Mouse (Mus musculus): ENCODE results near the gene Vax2. TPM values are rescaled to one million over a fixed set of nuclear protein-coding genes. Genes with fewer than 3 reads are reported as not detected.

Vax2 gene
- total and polyA plus RNA-seq, 2 experiments from 2014 or later: not detected

DNA sequence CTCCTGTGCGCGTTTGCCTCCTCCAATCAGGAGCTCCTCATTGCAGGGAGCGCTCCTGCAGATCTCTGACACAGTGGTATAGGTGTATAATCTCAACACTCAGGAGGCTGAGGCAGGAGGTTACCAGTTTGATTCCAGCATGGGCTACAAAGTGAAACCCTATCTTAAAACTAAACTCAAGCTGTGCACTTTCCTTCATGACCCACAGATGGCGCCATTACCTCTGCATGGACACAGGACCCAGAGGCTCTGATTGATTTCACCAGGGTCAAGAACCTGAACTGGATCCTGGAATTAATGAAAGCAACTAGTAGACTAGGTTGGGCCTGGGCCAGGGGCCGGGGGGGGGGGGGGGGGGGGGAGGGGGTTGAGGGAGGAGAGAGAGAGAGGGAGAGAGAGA is 20.8 kb upstream of the Vax2 start:
- no peak for ATAC-seq (ENCODE audit: insufficient read depth, low read depth)

DNA sequence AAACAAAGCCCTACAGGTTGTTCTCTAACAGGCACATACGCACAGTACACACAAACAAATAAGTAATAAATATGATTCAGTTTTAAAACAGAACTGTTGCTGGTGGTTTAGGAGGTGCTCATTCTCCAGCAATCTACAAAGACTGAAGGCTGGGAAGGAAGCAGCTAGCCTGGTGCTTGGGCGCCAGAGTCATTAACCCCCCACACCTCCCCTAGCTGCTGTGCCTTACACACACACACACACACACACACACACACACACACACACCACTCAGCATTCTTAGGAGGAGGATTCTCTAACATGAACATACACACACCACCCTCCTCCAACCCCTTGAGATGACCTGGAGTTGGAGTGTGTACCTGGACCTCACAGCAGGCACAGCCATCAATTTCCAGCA is 20.1 kb upstream of the Vax2 start:
- Histone ChIP-seq H3K27me3 (ENCODE audit: control insufficient read depth, insufficient read depth, low read length) (peaks cover 75% of the 10 kb centered on the region), H3K9ac (replicated peaks; ENCODE audit: low read depth, low read length) (no peak overlapping the region), H3K4me1 (ENCODE audit: control insufficient read depth, insufficient read depth) (no peaks in the 10 kb centered on the region), H3K9me3 (replicated peaks; ENCODE audit: control insufficient read depth, low read length) (no peaks in the 10 kb centered on the region), H3K27ac (ENCODE audit: low read depth) (no peak overlapping the region), H3K4me3 (ENCODE audit: low read depth, low read length) (no peak overlapping the region), H3K4me2 (ENCODE audit: low read depth, low read length) (no peak overlapping the region), H3K36me3 (replicated peaks; ENCODE audit: control insufficient read depth, insufficient read depth, low read length) (no peaks in the 10 kb centered on the region)
- DNase-seq (ENCODE audit: low spot score): no peak
- 45% methylated on average over 2 of the region's 2 CpGs for WGBS
- ATAC-seq (ENCODE audit: insufficient read depth, low read depth): no peak
- TF ChIP-seq CTCF (IDR thresholded peaks at IDR 0.05; ENCODE audit: low read depth) (no peak), EP300 (IDR thresholded peaks at IDR 0.05; ENCODE audit: low read depth) (no peak)

More for the DNA sequence above, 20.8 kb upstream of the Vax2 start:
- Histone ChIP-seq H3K4me2 (ENCODE audit: low read depth, low read length) (no peak overlapping the region), H3K36me3 (replicated peaks; ENCODE audit: control insufficient read depth, insufficient read depth, low read length) (no peaks in the 10 kb centered on the region), H3K9ac (replicated peaks; ENCODE audit: low read depth, low read length) (no peak overlapping the region), H3K4me3 (ENCODE audit: low read depth, low read length) (no peak overlapping the region), H3K27me3 (ENCODE audit: control insufficient read depth, insufficient read depth, low read length) (peaks cover 71% of the 10 kb centered on the region), H3K9me3 (replicated peaks; ENCODE audit: control insufficient read depth, low read length) (no peaks in the 10 kb centered on the region), H3K4me1 (ENCODE audit: control insufficient read depth, insufficient read depth) (no peaks in the 10 kb centered on the region), H3K27ac (ENCODE audit: low read depth) (no peak overlapping the region)
- TF ChIP-seq EP300 (IDR thresholded peaks at IDR 0.05; ENCODE audit: low read depth) (no peak), CTCF (IDR thresholded peaks at IDR 0.05; ENCODE audit: low read depth) (peak; percentile 75)
- WGBS: 28% methylated on average over 4 of the region's 5 CpGs
- DNase-seq (ENCODE audit: low spot score): peak; percentile 45

GRCm38 (mm10) chr6:83692962-83693361 is 18.1 kb upstream of the Vax2 start:
- no peak for TF ChIP-seq CTCF (IDR thresholded peaks at IDR 0.05; ENCODE audit: low read depth)
- TF ChIP-seq EP300 (IDR thresholded peaks at IDR 0.05; ENCODE audit: low read depth): no peak
- under 1% methylated on average over 12 of the region's 12 CpGs for WGBS

GRCm38 (mm10) chr6:83693835-83694234 is 17.2 kb upstream of the Vax2 start:
- WGBS: 2% methylated on average over 9 of the region's 9 CpGs
- TF ChIP-seq EP300 (IDR thresholded peaks at IDR 0.05; ENCODE audit: low read depth) (no peak), CTCF (IDR thresholded peaks at IDR 0.05; ENCODE audit: low read depth) (peak; percentile 71)
- peaks cover 96% of the 10 kb centered on the region for H3K27me3 ChIP-seq (ENCODE audit: control insufficient read depth, insufficient read depth, low read length)
- DNase-seq (ENCODE audit: low spot score) (peak; percentile 69), ATAC-seq (ENCODE audit: insufficient read depth, low read depth) (no peak)
- H3K9me3 ChIP-seq (replicated peaks; ENCODE audit: control insufficient read depth, low read length): no peaks in the 10 kb centered on the region
- H3K4me3 ChIP-seq (ENCODE audit: low read depth, low read length): no peak overlapping the region
- H3K4me2 ChIP-seq (ENCODE audit: low read depth, low read length): no peak overlapping the region
- no peaks in the 10 kb centered on the region for H3K36me3 ChIP-seq (replicated peaks; ENCODE audit: control insufficient read depth, insufficient read depth, low read length)
- H3K27ac ChIP-seq (ENCODE audit: low read depth): no peak overlapping the region
- no peak overlapping the region for H3K9ac ChIP-seq (replicated peaks; ENCODE audit: low read depth, low read length)
- no peaks in the 10 kb centered on the region for H3K4me1 ChIP-seq (ENCODE audit: control insufficient read depth, insufficient read depth)

More at GRCm38 (mm10) chr6:83692962-83693361, 18.1 kb upstream of the Vax2 start:
- Histone ChIP-seq H3K4me3 (ENCODE audit: low read depth, low read length) (no peak overlapping the region), H3K27ac (ENCODE audit: low read depth) (no peak overlapping the region), H3K4me2 (ENCODE audit: low read depth, low read length) (no peak overlapping the region), H3K9ac (replicated peaks; ENCODE audit: low read depth, low read length) (no peak overlapping the region), H3K4me1 (ENCODE audit: control insufficient read depth, insufficient read depth) (no peaks in the 10 kb centered on the region), H3K36me3 (replicated peaks; ENCODE audit: control insufficient read depth, insufficient read depth, low read length) (no peaks in the 10 kb centered on the region), H3K9me3 (replicated peaks; ENCODE audit: control insufficient read depth, low read length) (no peaks in the 10 kb centered on the region), H3K27me3 (ENCODE audit: control insufficient read depth, insufficient read depth, low read length) (peaks cover 95% of the 10 kb centered on the region)
- DNase-seq (ENCODE audit: low spot score) (no peak), ATAC-seq (ENCODE audit: insufficient read depth, low read depth) (no peak)

DNA sequence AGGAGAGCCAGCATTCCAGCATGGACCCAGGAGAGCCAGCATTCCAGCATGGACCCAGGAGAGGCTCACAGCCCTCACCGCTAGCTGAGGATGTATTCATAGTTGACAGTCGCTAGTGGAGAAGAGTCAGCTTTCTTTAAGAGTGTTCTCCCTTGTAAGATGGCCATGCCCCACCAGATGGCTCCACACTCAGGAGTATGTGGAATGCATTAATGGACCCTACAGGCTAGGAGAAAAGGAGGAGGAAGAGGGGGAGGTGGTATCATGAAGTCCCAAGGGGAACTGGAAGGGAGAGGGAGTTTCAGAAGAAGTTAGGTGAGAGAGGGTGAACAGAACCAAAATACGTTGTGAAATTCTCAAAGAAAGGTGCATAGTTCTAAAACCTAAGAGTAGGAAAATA is 15.3 kb upstream of the Vax2 start:
- TF ChIP-seq CTCF (IDR thresholded peaks at IDR 0.05; ENCODE audit: low read depth): peak; percentile 41
- TF ChIP-seq EP300 (IDR thresholded peaks at IDR 0.05; ENCODE audit: low read depth): no peak
- Histone ChIP-seq H3K4me2 (ENCODE audit: low read depth, low read length) (no peak overlapping the region), H3K4me3 (ENCODE audit: low read depth, low read length) (no peak overlapping the region), H3K36me3 (replicated peaks; ENCODE audit: control insufficient read depth, insufficient read depth, low read length) (no peaks in the 10 kb centered on the region), H3K9me3 (replicated peaks; ENCODE audit: control insufficient read depth, low read length) (no peaks in the 10 kb centered on the region), H3K27me3 (ENCODE audit: control insufficient read depth, insufficient read depth, low read length) (peaks cover 98% of the 10 kb centered on the region), H3K4me1 (ENCODE audit: control insufficient read depth, insufficient read depth) (no peaks in the 10 kb centered on the region), H3K27ac (ENCODE audit: low read depth) (no peak overlapping the region), H3K9ac (replicated peaks; ENCODE audit: low read depth, low read length) (no peak overlapping the region)
- no peak for DNase-seq (ENCODE audit: low spot score)
- no peak for ATAC-seq (ENCODE audit: insufficient read depth, low read depth)
- WGBS: 3% methylated on average over 3 of the region's 3 CpGs

- Histone ChIP-seq H3K4me3 (ENCODE audit: low read depth, low read length) (no peak overlapping the region), H3K27me3 (ENCODE audit: control insufficient read depth, insufficient read depth, low read length) (peaks cover 97% of the 10 kb centered on the region), H3K9ac (replicated peaks; ENCODE audit: low read depth, low read length) (no peak overlapping the region), H3K36me3 (replicated peaks; ENCODE audit: control insufficient read depth, insufficient read depth, low read length) (no peaks in the 10 kb centered on the region), H3K27ac (ENCODE audit: low read depth) (no peak overlapping the region), H3K4me2 (ENCODE audit: low read depth, low read length) (no peak overlapping the region), H3K4me1 (ENCODE audit: control insufficient read depth, insufficient read depth) (no peaks in the 10 kb centered on the region), H3K9me3 (replicated peaks; ENCODE audit: control insufficient read depth, low read length) (no peaks in the 10 kb centered on the region)
- TF ChIP-seq CTCF (IDR thresholded peaks at IDR 0.05; ENCODE audit: low read depth) (no peak), EP300 (IDR thresholded peaks at IDR 0.05; ENCODE audit: low read depth) (no peak)
- DNase-seq (ENCODE audit: low spot score) (no peak), ATAC-seq (ENCODE audit: insufficient read depth, low read depth) (no peak)
- WGBS: 3% methylated on average over 7 of the region's 7 CpGs
Observed at GRCm38 (mm10) chr6:83696684-83697083, 14.4 kb upstream of the Vax2 start.

Data from heart, postnatal 0 days (tissue).